Mouse (Mus musculus): ENCODE results near the gene Dusp14.

Dusp14 gene

DNA sequence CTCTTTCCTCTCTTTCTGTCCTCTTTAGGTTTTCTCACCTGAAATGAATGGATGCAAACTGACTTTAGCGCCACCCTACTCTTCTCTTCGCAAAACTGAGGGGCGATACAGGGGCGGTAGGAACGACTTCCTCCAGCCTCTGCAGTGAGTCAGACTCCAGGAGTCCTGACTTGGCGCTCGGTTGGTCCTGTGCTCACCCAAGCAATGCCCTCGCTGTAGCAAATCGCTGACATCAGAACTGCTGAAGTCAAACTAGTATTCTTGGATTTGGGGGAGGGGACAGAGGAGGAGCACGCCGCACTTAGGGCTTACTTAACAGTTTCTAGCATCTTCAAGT is at the start of gene Dusp14:
Gene Dusp14 (minus strand): TSS at position 228 of the 337 bp plus-strand sequence.
- DNase-seq, result peak; percentile 14

DNA sequence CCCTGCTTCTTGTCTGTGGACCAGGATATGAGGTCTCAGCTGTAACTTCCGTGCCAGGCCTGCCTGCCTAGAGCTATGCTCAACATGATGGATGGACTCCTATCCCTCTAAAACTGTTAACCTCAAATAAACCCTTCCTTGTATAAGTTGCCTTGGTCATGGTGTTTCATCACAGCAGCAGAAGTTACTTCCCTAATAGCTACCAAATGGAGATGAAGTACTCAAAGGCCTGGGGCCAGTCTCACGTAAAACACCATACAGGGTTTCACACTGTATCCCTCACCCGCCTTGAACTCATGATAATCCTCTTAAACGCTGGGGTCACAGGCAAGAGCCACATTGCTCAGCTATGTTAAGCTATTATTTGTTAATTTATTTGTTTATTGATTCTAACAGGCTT is 48.4 kb upstream of the Dusp14 start:
- no peak for DNase-seq

GRCm38 (mm10) chr11:84116221-84116620 is 47.2 kb upstream of the Dusp14 start:
- DNase-seq, result no peak

- DNase-seq, result no peak
Observed at GRCm38 (mm10) chr11:84115646-84116045, 46.6 kb upstream of the Dusp14 start.

GRCm38 (mm10) chr11:84113623-84114022 is 44.6 kb upstream of the Dusp14 start:
- DNase-seq, result no peak

DNA sequence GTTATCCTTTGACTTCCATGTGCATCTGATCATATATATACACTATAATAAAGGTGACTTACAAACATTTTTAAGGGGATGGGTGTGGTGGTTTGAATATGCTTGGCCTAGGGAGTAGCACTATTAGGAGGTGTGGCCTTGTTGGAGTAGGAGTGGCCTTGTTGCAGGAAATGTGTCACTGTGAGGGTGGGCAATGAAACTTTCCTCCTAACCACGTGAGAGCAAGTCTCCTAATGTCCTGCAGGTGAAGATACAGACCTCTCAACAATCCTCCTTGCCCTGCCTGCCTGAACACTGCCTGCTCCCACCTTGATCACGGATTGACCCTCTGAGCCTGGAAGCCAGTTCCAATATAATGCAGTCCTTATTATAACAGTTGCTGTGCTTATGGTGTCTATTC is 38.1 kb upstream of the Dusp14 start:
- no peak for DNase-seq

GRCm38 (mm10) chr11:84104036-84104435 is 35.0 kb upstream of the Dusp14 start:
- DNase-seq, result no peak

- DNase-seq, result no peak
Observed at GRCm38 (mm10) chr11:84101182-84101581, 32.1 kb upstream of the Dusp14 start.

GRCm38 (mm10) chr11:84097251-84097998 is 28.4 kb upstream of the Dusp14 start:
- no peak for DNase-seq

- DNase-seq, result no peak
Observed at GRCm38 (mm10) chr11:84095084-84095483, 26.0 kb upstream of the Dusp14 start.

GRCm38 (mm10) chr11:84090572-84090971 is 21.5 kb upstream of the Dusp14 start:
- no peak for DNase-seq

DNA sequence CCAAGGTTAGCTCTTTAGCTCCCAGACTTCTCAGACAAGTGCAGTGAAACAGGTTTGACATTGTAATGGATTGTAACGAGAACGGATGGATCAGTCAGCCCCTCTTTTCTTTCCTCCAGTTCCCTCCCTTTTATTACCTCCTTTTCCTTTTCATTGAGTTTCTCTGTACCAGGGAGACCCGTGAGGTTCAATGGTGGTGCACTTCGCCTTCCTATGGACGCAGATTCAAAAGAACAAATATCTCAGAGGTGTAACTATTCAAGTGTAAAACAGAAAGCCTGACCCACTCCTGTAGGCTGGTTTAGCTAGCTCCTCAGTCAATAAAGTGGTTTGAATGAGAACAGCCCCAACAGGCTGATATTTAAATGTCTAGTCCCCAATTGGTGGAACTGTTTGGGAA is 12.8 kb upstream of the Dusp14 start:
- no peak for DNase-seq

- DNase-seq, result no peak
Observed at GRCm38 (mm10) chr11:84080327-84080726, 11.3 kb upstream of the Dusp14 start.

DNA sequence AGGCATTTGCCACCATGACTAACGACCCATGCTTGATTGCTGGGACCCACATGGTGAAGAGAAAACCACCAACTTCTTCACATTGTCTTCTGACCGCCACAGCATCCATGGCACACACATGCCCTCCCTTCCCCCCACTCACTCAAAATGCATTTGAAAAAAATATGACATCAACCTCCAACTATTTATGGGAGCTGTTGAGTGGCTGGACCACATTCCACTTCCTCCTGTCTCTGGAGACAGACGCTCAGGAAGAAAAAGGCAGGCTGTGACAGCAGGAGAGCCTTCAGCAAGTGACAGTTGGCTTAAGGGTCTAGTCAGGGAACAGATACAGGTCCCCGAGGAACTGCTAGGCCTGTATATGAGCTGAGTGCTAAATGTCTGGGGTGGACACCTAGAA is 10.8 kb upstream of the Dusp14 start:
- no peak for DNase-seq

DNA sequence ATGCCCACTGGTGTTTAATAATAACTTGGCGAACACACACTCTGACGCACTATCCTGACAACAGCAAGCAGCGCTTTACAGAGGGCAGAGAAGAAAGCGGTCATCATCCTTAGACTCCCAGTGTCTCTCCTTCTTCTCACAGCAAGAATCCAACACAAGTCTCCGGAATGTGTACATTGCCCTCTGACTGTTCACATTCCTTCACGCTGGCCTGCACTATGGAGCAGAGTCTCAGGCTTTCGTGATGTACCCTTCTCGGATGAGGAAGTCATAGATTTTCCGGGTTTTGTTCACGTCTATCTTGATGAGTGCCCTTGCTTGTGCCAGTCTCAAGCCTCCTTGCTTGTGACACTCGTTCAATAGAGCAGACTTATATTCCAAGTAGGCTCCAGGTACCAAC is 10.3 kb upstream of the Dusp14 start:
- DNase-seq, result no peak

DNA sequence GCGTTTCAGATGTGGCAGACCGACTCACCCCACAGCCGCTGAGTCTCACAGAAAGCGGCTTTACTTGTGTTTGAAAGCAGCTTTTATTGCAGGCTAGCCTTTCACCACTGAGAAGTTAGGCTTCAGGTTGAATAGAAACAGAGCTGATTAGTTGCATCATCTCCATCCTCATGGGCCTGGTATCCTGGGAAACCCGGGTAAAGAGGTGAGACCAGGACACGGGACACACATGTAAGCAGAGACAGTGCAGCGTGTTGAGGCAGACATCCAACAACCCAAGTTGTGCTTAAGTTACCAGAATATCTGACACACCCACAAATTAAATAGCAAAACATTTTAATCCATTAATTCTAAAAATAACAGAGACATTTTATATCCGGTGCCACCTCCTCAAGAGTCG is 9.5 kb upstream of the Dusp14 start:
- no peak for DNase-seq

DNA sequence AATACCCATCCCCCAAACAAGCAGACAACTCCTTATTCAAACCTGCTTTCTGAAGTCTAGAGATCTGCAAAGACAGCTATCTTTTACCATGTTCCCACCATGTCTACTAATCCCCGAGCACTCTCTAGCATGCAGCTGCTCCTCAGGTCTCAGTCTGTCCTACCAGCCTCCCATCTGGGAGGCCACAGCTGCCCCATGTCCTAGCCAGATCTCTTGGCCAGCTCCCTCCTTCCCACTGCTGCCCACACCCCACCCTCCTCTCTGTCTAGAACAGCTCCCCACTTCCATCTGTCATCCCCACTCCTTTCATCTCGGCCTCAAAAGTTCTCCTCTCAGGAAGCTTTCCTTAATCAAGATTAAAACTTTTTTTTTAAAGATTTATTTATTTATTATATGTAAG is 7.9 kb upstream of the Dusp14 start:
- no peak for DNase-seq

- DNase-seq, result no peak
Observed at GRCm38 (mm10) chr11:84073816-84074764, 5.0 kb upstream of the Dusp14 start.

GRCm38 (mm10) chr11:84072904-84073651 is 4.0 kb upstream of the Dusp14 start:
- no peak for DNase-seq

DNA sequence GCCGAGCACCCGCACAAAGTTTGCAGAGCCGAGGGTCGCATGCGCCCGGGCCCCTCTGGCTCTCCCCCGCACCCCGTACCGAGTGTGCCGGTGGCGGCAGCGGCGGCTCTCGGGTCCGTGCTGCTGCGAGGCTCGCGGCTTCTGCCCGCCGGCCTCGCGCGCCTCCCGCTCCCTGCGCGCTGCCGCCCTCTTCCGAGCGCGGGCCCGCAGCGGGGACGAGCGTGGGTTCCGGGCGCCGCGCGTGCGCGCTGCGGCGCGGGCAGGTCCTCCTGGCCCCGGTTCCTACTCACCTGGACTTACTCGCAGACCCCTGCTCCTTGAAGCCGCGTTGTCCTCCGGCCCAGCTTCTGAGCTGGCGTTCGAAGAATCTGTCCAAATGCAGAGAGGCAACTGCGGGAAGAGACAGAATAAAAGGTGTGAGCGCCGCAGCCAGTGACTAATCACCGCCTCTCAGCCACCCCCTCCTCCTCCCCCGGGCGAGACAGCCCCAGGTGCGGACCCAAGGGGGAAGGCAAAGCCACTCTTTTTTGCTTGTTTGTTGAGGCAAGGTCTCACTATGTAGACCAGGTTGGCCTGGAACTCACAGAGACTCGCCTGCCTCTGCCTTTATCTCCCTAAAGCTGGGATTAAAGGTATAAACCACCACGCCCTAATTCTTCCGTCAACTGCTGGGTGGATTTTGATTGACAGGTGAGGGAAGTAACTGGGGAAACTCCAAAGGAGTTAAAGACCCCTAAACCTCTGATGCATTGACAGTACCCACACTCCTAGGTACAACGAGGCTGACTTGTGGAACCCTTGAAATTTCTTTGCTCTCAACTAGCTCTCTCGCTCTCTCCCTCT is 649 bp downstream of the Dusp14 start:
- DNase-seq, result peak; percentile 62

DNA sequence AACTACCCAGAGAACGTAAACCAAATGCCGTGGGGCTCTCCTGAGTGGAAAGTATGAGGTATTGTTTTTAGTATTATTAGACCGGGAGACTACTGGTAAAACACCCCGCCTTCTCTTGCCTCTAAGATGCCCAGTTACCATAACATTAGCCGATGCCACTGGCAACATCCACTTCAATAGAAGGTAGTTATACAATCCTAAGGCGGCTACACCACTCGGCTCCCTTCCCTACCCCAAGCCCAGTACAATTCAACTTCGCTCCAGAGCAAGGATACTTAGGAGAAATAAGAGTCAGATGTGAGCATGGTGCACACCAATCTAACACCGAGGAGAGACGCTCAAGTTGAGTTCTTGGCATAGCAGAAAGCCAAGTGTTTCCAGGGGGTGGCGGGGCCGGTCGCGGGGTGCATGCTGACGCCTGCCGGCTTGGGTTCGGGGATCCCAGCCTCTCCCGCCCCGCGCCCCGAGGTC is 1.3 kb downstream of the Dusp14 start:
- DNase-seq, result no peak

DNA sequence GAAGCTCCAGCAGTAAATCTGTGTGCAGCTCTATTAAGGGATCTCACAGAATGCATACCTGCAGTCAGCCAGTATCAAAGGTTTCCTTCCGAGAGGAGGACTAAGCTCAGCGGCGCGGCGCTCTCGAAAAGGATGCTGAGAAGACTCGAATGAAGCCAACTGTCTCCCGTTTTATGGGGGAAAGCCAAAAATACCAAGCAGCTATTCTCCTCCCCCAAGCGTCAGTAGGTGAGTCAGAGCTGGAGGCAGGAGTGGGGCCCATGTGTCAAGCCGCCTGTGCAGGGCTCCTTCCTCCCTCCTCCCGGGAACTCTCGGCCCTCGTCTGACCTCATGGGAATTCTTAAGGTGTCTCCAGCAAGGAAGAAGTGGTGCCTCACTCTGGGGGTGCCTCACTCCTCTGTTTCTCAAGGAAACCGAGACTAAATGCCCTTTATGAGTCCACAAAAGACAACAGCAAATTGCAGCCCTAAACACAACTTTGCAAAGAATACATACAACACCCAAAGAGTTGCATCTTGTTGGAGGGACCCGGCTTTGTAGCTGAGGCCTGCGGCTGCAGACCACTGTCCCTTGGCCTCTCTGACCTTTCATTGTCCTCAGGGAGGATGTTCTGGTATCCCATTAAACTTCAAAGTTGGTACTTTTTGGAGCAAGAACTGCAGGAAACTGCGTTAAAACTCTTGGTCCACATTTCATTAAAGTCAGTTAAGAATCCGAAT is 2.0 kb downstream of the Dusp14 start:
- DNase-seq, result peak; percentile 14

Measured in thymus, postnatal 14 days (tissue).